Mouse (Mus musculus) stomach, embryonic 14.5 days (tissue): ENCODE measurements around the gene Trip6. TPM values are rescaled to one million over a fixed set of nuclear protein-coding genes. Genes with fewer than 3 reads are reported as not detected.

Experiments
- ATAC-seq: fragments of 200-750 bp; cut with Nextera tagmentation; 2 replicates; pipeline ENCODE4 v1.8.0; 2017; ENCODE audit warnings: low read depth, moderate TSS enrichment; ENCODE audit not compliant: insufficient number of reproducible peaks, insufficient read depth, low FRiP score
- H3K27ac ChIP-seq: fragments of 300-500 bp; sonication (generic); 2 replicates; pipeline ENCODE4 v1.5.1; 2014; ENCODE audit warnings: mild to moderate bottlenecking, low read length, moderate library complexity, mixed read lengths
- H3K27me3 ChIP-seq: fragments of 300-500 bp; sonication (generic); 2 replicates; pipeline ENCODE4 v1.6.1; 2014; ENCODE audit warnings: low read length, control low read depth, mixed read lengths; ENCODE audit not compliant: control insufficient read depth, insufficient read depth
- H3K36me3 ChIP-seq: fragments of 300-500 bp; sonication (generic); 2 replicates; pipeline ENCODE4 v1.6.1; 2014; ENCODE audit warnings: mild to moderate bottlenecking, control low read depth, low read length, moderate library complexity, mixed read lengths; ENCODE audit not compliant: control insufficient read depth, insufficient read depth
- H3K4me1 ChIP-seq: fragments of 300-500 bp; sonication (generic); 2 replicates; pipeline ENCODE4 v1.6.1; 2014; ENCODE audit warnings: low read length, control low read depth, mixed read lengths; ENCODE audit not compliant: control insufficient read depth, insufficient read depth
- H3K4me2 ChIP-seq: fragments of 300-500 bp; sonication (generic); replicated peaks from 2 replicates; pipeline ENCODE4 v1.6.1; 2014; ENCODE audit warnings: low read depth, low read length, control low read depth
- H3K4me3 ChIP-seq: fragments of 300-500 bp; sonication (generic); 2 replicates; pipeline ENCODE4 v1.5.1; 2014; ENCODE audit warnings: low read depth, low read length, control low read depth
- H3K9ac ChIP-seq: fragments of 300-500 bp; sonication (generic); replicated peaks from 2 replicates; pipeline ENCODE4 v1.6.1; 2014; ENCODE audit warnings: low read depth, mild to moderate bottlenecking, control low read depth, low read length, moderate library complexity, mixed read lengths
- H3K9me3 ChIP-seq: fragments of 300-500 bp; sonication (generic); 2 replicates; pipeline ENCODE4 v1.6.1; 2016; ENCODE audit warnings: low read depth, low read length, control low read depth; ENCODE audit not compliant: control insufficient read depth
- WGBS: fragments of 180-500 bp; shearing (Covaris S2); extraction: QIAGEN DNeasy Blood & Tissue Kit; methylation state at CpG from one replicate; pipeline ENCODE4 v1.1.7; 2014; 5-methylcytosine and 5-hydroxymethylcytosine counted together
- polyA plus RNA-seq: library from polyadenylated mRNA; unstranded; fragments of >200 nt; fragmentation: Nextera tagmentation; extraction: Ambion mirVana; gene quantifications from 2 replicates; pipeline ENCODE4 v1.2.1, GENCODE M21; 2014

The Trip6 gene
- polyA plus RNA-seq, 1 experiment from 2014 or later = 76.2 TPM

DNA sequence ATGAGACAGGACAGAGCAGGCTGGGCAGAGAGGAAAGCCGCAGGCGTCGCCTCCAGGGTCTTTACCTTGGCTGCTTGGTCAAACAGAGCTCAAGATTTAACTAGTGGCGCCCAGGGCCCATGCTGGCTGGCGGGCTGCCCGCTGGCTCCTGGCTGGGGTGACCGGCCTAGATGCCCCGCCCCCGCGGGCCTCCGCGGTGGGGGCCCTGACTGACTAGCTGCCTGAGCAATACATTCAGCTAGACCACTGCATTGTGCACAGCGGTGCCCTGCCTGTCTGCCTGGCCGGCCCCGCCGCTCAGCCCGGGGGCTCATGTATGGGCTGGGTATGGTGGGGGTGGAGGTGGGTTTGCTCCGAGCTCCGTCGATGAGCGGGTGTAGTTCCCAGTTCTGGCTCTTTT lies 13.0 kb downstream of the Trip6 start:
- no peak overlapping the region for H3K9ac ChIP-seq
- 71% methylated on average over 20 of the region's 21 CpGs for WGBS
- H3K4me3 ChIP-seq = no peak overlapping the region
- H3K4me2 ChIP-seq = no peak overlapping the region
- ATAC-seq = 0 out of 2 replicates have a peak, but pooled peaks have one; percentile 5
- no peaks in the 10 kb centered on the region for H3K9me3 ChIP-seq
- H3K36me3 ChIP-seq = peaks cover 83% of the 10 kb centered on the region
- peaks cover 21% of the 10 kb centered on the region for H3K4me1 ChIP-seq
- no peak overlapping the region for H3K27ac ChIP-seq
- no peaks in the 10 kb centered on the region for H3K27me3 ChIP-seq

DNA sequence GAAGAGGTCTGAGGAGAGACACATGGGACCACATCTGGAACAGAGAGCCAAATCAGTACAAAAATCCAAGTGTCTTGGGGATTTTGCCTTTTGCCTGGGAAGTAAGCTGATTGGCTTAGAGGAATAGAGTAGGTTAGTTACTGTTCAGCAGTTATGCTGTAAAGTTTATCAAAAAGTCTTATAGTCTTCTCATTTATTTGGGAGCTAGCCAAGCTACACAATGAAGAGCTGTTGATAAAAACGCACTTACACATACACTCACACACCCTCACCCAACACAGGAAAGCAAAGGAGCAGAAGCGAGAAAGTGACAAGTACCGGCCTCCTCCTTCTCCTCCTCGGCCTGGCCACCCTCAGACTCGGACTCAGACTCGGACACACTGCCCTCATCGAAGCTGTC lies 15.0 kb downstream of the Trip6 start:
- H3K4me3 ChIP-seq = no peak overlapping the region
- 91% methylated on average over 7 of the region's 7 CpGs for whole genome bisulfite sequencing
- ATAC-seq = no peak
- no peaks in the 10 kb centered on the region for H3K27me3 ChIP-seq
- no peaks in the 10 kb centered on the region for H3K9me3 ChIP-seq
- H3K4me2 ChIP-seq = no peak overlapping the region
- peaks cover 87% of the 10 kb centered on the region for H3K36me3 ChIP-seq
- no peak overlapping the region for H3K9ac ChIP-seq
- no peak overlapping the region for H3K27ac ChIP-seq
- H3K4me1 ChIP-seq = peaks cover 5% of the 10 kb centered on the region; the same call in 1 of the 2 replicates

- Histone ChIP-seq H3K9me3 (no peaks in the 10 kb centered on the region), H3K27me3 (no peaks in the 10 kb centered on the region), H3K36me3 (peaks cover 67% of the 10 kb centered on the region), H3K4me1 (peaks cover 5% of the 10 kb centered on the region; the same call in 1 of the 2 replicates), H3K27ac (no peak overlapping the region), H3K4me2 (no peak overlapping the region), H3K9ac (no peak overlapping the region), H3K4me3 (no peak overlapping the region)
- ATAC-seq = no peak
- 89% methylated on average over 14 of the region's 14 CpGs for WGBS
These were observed 17.1 kb downstream of the Trip6 start for GRCm38 (mm10) chr5:137297126-137297525.

DNA sequence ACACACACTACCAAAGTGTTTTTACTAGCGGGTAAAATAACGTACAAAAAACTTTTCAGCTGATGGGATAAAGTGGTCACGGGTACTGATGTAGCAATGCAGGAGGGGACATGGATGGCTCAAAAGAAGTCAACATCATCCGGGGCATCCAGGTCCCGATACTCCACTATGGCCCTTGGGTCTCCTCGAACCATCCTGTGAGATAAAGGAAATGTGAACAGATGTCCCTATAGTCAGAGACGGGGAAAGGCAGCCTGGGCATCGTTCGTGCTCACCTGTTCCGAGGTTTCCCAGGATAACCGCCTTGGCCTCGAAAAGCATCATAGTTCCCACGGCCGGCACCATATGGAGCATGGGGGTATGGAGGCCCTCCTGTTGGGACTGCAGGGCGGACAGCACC lies 18.5 kb downstream of the Trip6 start:
- no peak overlapping the region for H3K4me2 ChIP-seq
- no peak overlapping the region for H3K4me3 ChIP-seq
- no peak for ATAC-seq
- peaks cover 54% of the 10 kb centered on the region for H3K36me3 ChIP-seq
- no peak overlapping the region for H3K27ac ChIP-seq
- H3K9me3 ChIP-seq = no peaks in the 10 kb centered on the region
- peaks cover 6% of the 10 kb centered on the region; the same call in 1 of the 2 replicates for H3K4me1 ChIP-seq
- H3K27me3 ChIP-seq = no peaks in the 10 kb centered on the region
- 92% methylated on average over 15 of the region's 15 CpGs for WGBS
- no peak overlapping the region for H3K9ac ChIP-seq

GRCm38 (mm10) chr5:137295296-137295695 lies 18.9 kb downstream of the Trip6 start:
- H3K4me1 ChIP-seq = peaks cover 10% of the 10 kb centered on the region; the same call in 1 of the 2 replicates

GRCm38 (mm10) chr5:137294744-137295093 lies 19.5 kb downstream of the Trip6 start:
- H3K9ac ChIP-seq = peak overlapping the region; percentile 79
- peak overlapping the region; percentile 97 for H3K27ac ChIP-seq
- peak; percentile 25; the same call in 1 of the 2 replicates for ATAC-seq
- no peaks in the 10 kb centered on the region for H3K9me3 ChIP-seq
- H3K4me3 ChIP-seq = peak overlapping the region; percentile 48
- peaks cover 10% of the 10 kb centered on the region; the same call in 1 of the 2 replicates for H3K4me1 ChIP-seq
- peaks cover 44% of the 10 kb centered on the region for H3K36me3 ChIP-seq
- WGBS = 4% methylated on average over 18 of the region's 18 CpGs
- H3K4me2 ChIP-seq = peak overlapping the region; percentile 89
- H3K27me3 ChIP-seq = no peaks in the 10 kb centered on the region

More at GRCm38 (mm10) chr5:137295296-137295695, 18.9 kb downstream of the Trip6 start:
- H3K9me3 ChIP-seq = no peaks in the 10 kb centered on the region
- H3K27me3 ChIP-seq = no peaks in the 10 kb centered on the region
- peak overlapping the region; percentile 48; the same call in 1 of the 2 replicates for H3K4me3 ChIP-seq
- peak overlapping the region; percentile 89 for H3K4me2 ChIP-seq
- H3K9ac ChIP-seq = no peak overlapping the region
- no peak for ATAC-seq
- WGBS = 78% methylated on average over 9 of the region's 9 CpGs
- no peak overlapping the region for H3K27ac ChIP-seq
- H3K36me3 ChIP-seq = peaks cover 49% of the 10 kb centered on the region

GRCm38 (mm10) chr5:137293839-137294743 lies 20.1 kb downstream of the Trip6 start, which contains the start of gene Ufsp1:
TSS of gene Ufsp1 (plus strand) at chr5:137294629.
- peaks cover 37% of the 10 kb centered on the region for H3K36me3 ChIP-seq
- peak within 1 kb of the TSS; percentile 79 for H3K9ac ChIP-seq
- ATAC-seq = peak; percentile 95
- WGBS = under 1% methylated on average over 52 of the region's 52 CpGs
- 0 out of 2 replicates have a peak, but pooled peaks cover under 1% of the 10 kb centered on the region for H3K27me3 ChIP-seq
- H3K4me3 ChIP-seq = peak within 1 kb of the TSS; percentile 48
- peaks cover 12% of the 10 kb centered on the region; the same call in 1 of the 2 replicates for H3K4me1 ChIP-seq
- H3K9me3 ChIP-seq = no peaks in the 10 kb centered on the region
- peak within 1 kb of the TSS; percentile 97 for H3K27ac ChIP-seq
- peak within 1 kb of the TSS; percentile 89 for H3K4me2 ChIP-seq

GRCm38 (mm10) chr5:137293282-137293681 lies 20.9 kb downstream of the Trip6 start:
- Histone ChIP-seq H3K9me3 (no peaks in the 10 kb centered on the region), H3K4me3 (peak overlapping the region; percentile 48), H3K4me1 (peaks cover 16% of the 10 kb centered on the region; the same call in 1 of the 2 replicates), H3K4me2 (peak overlapping the region; percentile 89), H3K36me3 (peaks cover 29% of the 10 kb centered on the region), H3K9ac (peak overlapping the region; percentile 79), H3K27ac (peak overlapping the region; percentile 97), H3K27me3 (peaks cover 5% of the 10 kb centered on the region; the same call in 1 of the 2 replicates)
- under 1% methylated on average over 15 of the region's 15 CpGs for WGBS
- ATAC-seq = peak; percentile 59
